Mouse (Mus musculus): ENCODE results near the gene Ptov1. TPM values are rescaled to one million over a fixed set of nuclear protein-coding genes. Genes with fewer than 3 reads are reported as not detected.

Ptov1 gene
- polyA plus RNA-seq, 1 experiment: 141 TPM

DNA sequence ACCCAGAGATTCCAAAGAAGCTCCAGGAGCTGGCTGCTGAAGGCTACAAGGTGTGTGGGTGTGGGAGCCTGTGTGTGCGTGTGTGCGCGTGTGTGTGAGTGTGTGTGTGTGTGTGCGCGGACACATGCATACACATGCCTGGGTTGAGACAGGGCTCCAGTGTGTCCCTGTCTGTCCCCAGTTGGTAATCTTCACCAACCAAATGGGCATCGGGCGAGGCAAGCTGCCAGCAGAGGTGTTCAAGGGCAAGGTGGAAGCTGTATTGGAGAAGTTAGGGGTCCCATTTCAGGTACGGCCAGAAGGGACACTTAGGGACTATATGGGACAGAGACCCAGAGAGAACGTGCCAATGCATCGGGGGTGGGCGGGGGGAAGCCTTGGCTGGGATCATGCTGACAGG lies 9.7 kb downstream of the Ptov1 start:
- WGBS: 88% methylated on average over 11 of the region's 11 CpGs
- no peak for TF ChIP-seq CTCF (IDR thresholded peaks at IDR 0.05; ENCODE audit: extremely low read depth, insufficient read length, insufficient replicate concordance, low read depth, low read length)
- no peak for TF ChIP-seq POLR2A (IDR thresholded peaks at IDR 0.05; ENCODE audit: low read depth, low read length)

GRCm38 (mm10) chr7:44857905-44858304 lies 11.7 kb downstream of the Ptov1 start:
- 29% methylated on average over 8 of the region's 8 CpGs for WGBS
- H3K27ac ChIP-seq (ENCODE audit: insufficient read depth, low read depth, low read length): no peak overlapping the region

More for the DNA sequence above, 9.7 kb downstream of the Ptov1 start:
- H3K4me1 ChIP-seq (ENCODE audit: control insufficient read depth, insufficient read depth, insufficient read length, low read length): peaks cover 6% of the 10 kb centered on the region
- H3K4me3 ChIP-seq (ENCODE audit: low read depth, low read length): no peak overlapping the region
- no peaks in the 10 kb centered on the region for H3K27me3 ChIP-seq (ENCODE audit: control insufficient read depth, insufficient read depth, low read length)
- H3K27ac ChIP-seq (ENCODE audit: insufficient read depth, low read depth, low read length): no peak overlapping the region
- peaks cover 30% of the 10 kb centered on the region for H3K36me3 ChIP-seq (ENCODE audit: control insufficient read depth, insufficient read depth, low read length)

DNA sequence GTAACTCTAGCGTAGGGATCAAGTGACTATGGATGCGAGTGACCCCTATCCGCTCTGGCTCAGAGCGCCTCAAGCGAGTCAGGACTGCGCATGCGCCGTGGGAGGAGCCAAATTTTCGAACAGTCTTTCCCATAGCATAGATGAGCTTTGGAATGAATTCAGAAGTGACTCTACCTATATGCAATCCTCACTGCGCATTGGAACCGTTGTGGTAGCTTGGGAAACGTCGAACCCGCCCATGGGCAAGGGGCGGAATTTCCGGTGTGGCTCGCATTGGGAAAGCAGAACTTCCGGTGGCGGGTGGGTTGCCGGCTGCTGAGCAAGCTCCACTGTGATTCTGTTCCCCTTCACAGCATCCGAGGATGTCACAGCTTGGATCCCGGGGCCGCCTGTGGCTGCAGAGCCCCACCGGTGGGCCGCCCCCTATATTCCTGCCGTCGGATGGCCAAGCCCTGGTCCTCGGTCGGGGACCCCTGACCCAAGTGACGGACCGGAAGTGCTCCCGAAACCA lies 12.5 kb downstream of the Ptov1 start, which contains the start of gene Pnkp:
Gene Pnkp (plus strand): TSS at position 98 of the 511 bp plus-strand sequence.
- under 1% methylated on average over 32 of the region's 32 CpGs for WGBS
- Histone ChIP-seq H3K4me3 (ENCODE audit: low read depth, low read length) (peak within 1 kb of the TSS; percentile 74), H3K4me1 (ENCODE audit: control insufficient read depth, insufficient read depth, insufficient read length, low read length) (peaks cover 11% of the 10 kb centered on the region), H3K27ac (ENCODE audit: insufficient read depth, low read depth, low read length) (peak within 1 kb of the TSS; percentile 61), H3K27me3 (ENCODE audit: control insufficient read depth, insufficient read depth, low read length) (no peaks in the 10 kb centered on the region), H3K36me3 (ENCODE audit: control insufficient read depth, insufficient read depth, low read length) (peaks cover 3% of the 10 kb centered on the region)
- TF ChIP-seq CTCF (IDR thresholded peaks at IDR 0.05; ENCODE audit: extremely low read depth, insufficient read length, insufficient replicate concordance, low read depth, low read length): no peak
- 0 out of 2 replicates have a peak, but pooled peaks have one; percentile 20 for TF ChIP-seq POLR2A (IDR thresholded peaks at IDR 0.05; ENCODE audit: low read depth, low read length)

More at GRCm38 (mm10) chr7:44857905-44858304, 11.7 kb downstream of the Ptov1 start:
- Histone ChIP-seq H3K36me3 (ENCODE audit: control insufficient read depth, insufficient read depth, low read length) (peaks cover 11% of the 10 kb centered on the region), H3K4me3 (ENCODE audit: low read depth, low read length) (peak overlapping the region; percentile 74; the same call in 1 of the 2 replicates), H3K27me3 (ENCODE audit: control insufficient read depth, insufficient read depth, low read length) (no peaks in the 10 kb centered on the region), H3K4me1 (ENCODE audit: control insufficient read depth, insufficient read depth, insufficient read length, low read length) (peaks cover 11% of the 10 kb centered on the region)
- TF ChIP-seq POLR2A (IDR thresholded peaks at IDR 0.05; ENCODE audit: low read depth, low read length) (no peak), CTCF (IDR thresholded peaks at IDR 0.05; ENCODE audit: extremely low read depth, insufficient read length, insufficient replicate concordance, low read depth, low read length) (no peak)

DNA sequence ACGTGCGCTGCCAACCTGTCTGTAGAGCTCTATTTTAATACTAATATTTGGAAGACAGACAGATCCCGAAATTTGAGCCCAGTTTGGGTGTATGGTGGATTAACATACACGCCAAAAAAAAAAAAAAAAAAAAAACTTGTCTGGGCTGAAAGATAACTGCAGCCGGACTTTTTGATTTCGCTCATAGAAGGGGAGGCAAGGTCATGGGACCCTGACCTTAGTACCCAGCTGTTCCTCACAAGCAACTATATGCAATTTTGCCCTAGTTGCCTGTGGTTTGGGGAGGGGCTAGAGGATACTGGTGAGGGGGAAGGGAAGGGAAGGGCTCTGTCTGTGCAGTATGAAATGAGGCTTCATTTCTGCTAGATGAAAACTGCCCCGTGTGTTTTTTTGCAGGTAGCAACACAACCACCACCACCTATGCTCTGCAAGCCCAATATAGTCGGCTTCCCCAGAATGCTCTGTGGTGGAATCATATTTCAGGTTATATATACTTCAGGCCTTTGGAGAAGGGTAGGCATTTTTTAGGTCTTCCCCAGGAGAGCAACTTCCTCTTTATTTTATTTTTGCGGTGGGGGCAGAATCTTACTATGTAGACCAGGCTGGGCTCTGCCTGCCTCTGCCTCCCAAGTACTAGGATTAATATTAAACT lies 13.2 kb downstream of the Ptov1 start:
- no peak for TF ChIP-seq CTCF (IDR thresholded peaks at IDR 0.05; ENCODE audit: extremely low read depth, insufficient read length, insufficient replicate concordance, low read depth, low read length)
- no peak for TF ChIP-seq POLR2A (IDR thresholded peaks at IDR 0.05; ENCODE audit: low read depth, low read length)
- Histone ChIP-seq H3K4me1 (ENCODE audit: control insufficient read depth, insufficient read depth, insufficient read length, low read length) (peaks cover 11% of the 10 kb centered on the region), H3K36me3 (ENCODE audit: control insufficient read depth, insufficient read depth, low read length) (no peaks in the 10 kb centered on the region; the same call in 1 of the 2 replicates), H3K4me3 (ENCODE audit: low read depth, low read length) (no peak overlapping the region), H3K27me3 (ENCODE audit: control insufficient read depth, insufficient read depth, low read length) (no peaks in the 10 kb centered on the region), H3K27ac (ENCODE audit: insufficient read depth, low read depth, low read length) (peak overlapping the region; percentile 61)
- WGBS: 47% methylated on average over 9 of the region's 9 CpGs

DNA sequence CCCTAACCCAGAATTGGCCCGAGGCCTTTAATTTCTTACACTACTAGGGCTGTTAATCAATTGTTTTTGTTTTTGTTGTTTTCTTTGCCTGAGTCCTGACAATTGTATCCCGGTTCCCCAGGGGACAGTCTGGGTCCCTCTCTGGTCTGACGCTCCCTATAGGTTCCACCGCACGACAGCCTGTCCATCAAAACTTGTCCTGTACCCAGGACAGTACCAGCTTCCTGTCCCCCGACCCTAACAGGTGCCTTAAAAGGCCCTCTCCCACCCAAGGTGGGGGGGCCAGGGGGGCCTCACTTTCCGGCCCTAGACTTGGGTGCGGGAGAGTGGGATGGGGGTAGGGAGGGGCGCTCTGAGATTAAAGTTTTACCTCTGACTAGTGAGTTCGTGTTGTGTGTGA lies 14.6 kb downstream of the Ptov1 start:
- Histone ChIP-seq H3K27me3 (ENCODE audit: control insufficient read depth, insufficient read depth, low read length) (no peaks in the 10 kb centered on the region), H3K4me1 (ENCODE audit: control insufficient read depth, insufficient read depth, insufficient read length, low read length) (peaks cover 16% of the 10 kb centered on the region), H3K36me3 (ENCODE audit: control insufficient read depth, insufficient read depth, low read length) (no peaks in the 10 kb centered on the region), H3K4me3 (ENCODE audit: low read depth, low read length) (peak overlapping the region; percentile 86), H3K27ac (ENCODE audit: insufficient read depth, low read depth, low read length) (peak overlapping the region; percentile 97)
- WGBS: 13% methylated on average over 10 of the region's 10 CpGs
- TF ChIP-seq POLR2A (IDR thresholded peaks at IDR 0.05; ENCODE audit: low read depth, low read length) (no peak), CTCF (IDR thresholded peaks at IDR 0.05; ENCODE audit: extremely low read depth, insufficient read length, insufficient replicate concordance, low read depth, low read length) (no peak)

DNA sequence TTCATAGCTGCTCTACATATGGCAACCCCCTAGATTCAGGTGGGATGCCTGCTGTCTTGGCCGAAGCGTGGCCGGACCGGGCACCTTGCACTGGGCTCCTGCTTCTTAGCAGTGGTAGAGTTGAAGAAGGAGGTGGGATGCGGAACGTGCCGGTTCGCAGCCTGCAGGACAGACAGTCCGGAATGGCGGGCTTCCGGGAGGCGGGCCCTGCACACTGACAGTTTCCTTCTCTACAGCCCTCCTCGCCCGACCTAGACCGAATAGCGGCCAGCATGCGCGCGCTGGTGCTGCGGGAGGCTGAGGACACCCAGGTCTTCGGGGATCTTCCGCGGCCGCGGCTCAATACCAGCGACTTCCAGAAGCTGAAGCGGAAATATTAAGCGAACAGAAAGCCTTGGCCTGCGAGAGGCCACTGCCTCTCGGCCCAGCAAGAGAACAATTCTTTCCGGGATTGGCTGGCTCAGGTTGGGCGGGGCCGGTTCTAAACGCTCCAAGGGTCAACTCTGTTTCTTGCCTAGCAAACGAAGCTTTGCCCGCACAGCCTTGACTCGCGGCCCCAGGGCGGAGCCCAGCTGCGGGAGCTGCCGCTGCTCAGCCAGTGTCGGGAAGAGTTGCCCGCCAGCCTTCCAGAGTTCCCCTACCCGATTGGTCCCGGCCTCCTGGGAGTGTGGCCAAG lies 15.1 kb downstream of the Ptov1 start:
- peak overlapping the region; percentile 86 for H3K4me3 ChIP-seq (ENCODE audit: low read depth, low read length)
- TF ChIP-seq CTCF (IDR thresholded peaks at IDR 0.05; ENCODE audit: extremely low read depth, insufficient read length, insufficient replicate concordance, low read depth, low read length) (0 out of 2 replicates have a peak, but pooled peaks have one; percentile 3), POLR2A (IDR thresholded peaks at IDR 0.05; ENCODE audit: low read depth, low read length) (peak; percentile 89)
- H3K27me3 ChIP-seq (ENCODE audit: control insufficient read depth, insufficient read depth, low read length): no peaks in the 10 kb centered on the region
- H3K27ac ChIP-seq (ENCODE audit: insufficient read depth, low read depth, low read length): peak overlapping the region; percentile 97
- no peaks in the 10 kb centered on the region for H3K36me3 ChIP-seq (ENCODE audit: control insufficient read depth, insufficient read depth, low read length)
- peaks cover 16% of the 10 kb centered on the region for H3K4me1 ChIP-seq (ENCODE audit: control insufficient read depth, insufficient read depth, insufficient read length, low read length)
- under 1% methylated on average over 45 of the region's 45 CpGs for WGBS
